ENCODE assay signal across 13 mouse cellular contexts in genomic region chr17:52878964-52879363, GRCm38 (mm10).
"Had no signal": no experiment of that assay in that cellular context is flagged by ENCODE, and none has a peak within 500 bp of the region (broad histone marks: within the 10 kb centered on the region; RNA-seq: fewer than 3 reads in every experiment).

No protein-coding gene starts in this region.

- H3K9me3 ChIP-seq: neural tube, embryonic 13.5 days; neural tube, embryonic 15.5 days; stomach, embryonic 15.5 days had no signal

- H3K36me3 ChIP-seq: neural tube, embryonic 13.5 days; neural tube, embryonic 15.5 days; stomach, embryonic 15.5 days had no signal

- H3K4me2 ChIP-seq: neural tube, embryonic 13.5 days; neural tube, embryonic 15.5 days; stomach, embryonic 15.5 days had no signal

- H3K4me3 ChIP-seq: neural tube, embryonic 13.5 days; neural tube, embryonic 15.5 days; stomach, embryonic 15.5 days had no signal

- H3K9ac ChIP-seq: neural tube, embryonic 13.5 days; neural tube, embryonic 15.5 days; stomach, embryonic 15.5 days had no signal

- H3K27ac ChIP-seq: neural tube, embryonic 13.5 days; neural tube, embryonic 15.5 days; stomach, embryonic 15.5 days; stomach, postnatal 0 days had no signal

- H3K4me1 ChIP-seq: neural tube, embryonic 13.5 days; neural tube, embryonic 15.5 days; stomach, embryonic 15.5 days had no signal

- DNase-seq: retina, postnatal 1 day; right cerebral cortex, adult 18-20 months; right cerebral cortex, postnatal 14 days; right cerebral cortex, postnatal 25 days; right cerebral cortex, postnatal 4 days; spleen, adult 18-20 months; thymus, adult 18-20 months; thymus, adult 2 months; thymus, postnatal 25 days had no signal

- H3K27me3 ChIP-seq: neural tube, embryonic 13.5 days; neural tube, embryonic 15.5 days; stomach, embryonic 15.5 days had no signal
